Mouse (Mus musculus): ENCODE measurements around the gene Bcl2l13.

DNA sequence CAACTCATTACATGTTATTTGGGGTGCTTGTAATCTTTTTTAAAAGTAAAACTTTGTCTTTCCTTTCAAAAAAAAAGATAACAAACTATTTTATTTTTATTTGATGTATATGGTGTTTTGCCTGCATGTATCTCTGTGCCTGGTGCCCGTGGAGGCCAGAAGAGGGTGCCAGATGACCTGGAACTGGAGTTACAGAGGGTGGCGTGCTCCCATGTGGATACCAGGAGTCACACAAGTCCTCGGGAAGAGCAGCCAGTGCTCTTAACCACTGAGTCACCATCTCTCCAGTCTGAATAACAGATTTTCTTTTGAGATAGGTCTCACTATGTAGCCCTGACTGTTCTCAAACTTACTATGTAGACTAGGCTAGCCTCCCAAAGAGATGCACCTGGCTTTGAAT is 73.5 kb downstream of the Bcl2l13 start:
- no peak for TF ChIP-seq POLR2A (IDR thresholded peaks at IDR 0.05; ENCODE audit: borderline replicate concordance, control insufficient read depth, low read depth, low read length)
- peak; percentile 23; the same call in 1 of the 2 replicates for TF ChIP-seq CTCF (IDR thresholded peaks at IDR 0.05; ENCODE audit: control insufficient read depth, insufficient read depth, low read length)
